16 mouse cellular contexts compared by ENCODE assay signal in the genomic region with DNA sequence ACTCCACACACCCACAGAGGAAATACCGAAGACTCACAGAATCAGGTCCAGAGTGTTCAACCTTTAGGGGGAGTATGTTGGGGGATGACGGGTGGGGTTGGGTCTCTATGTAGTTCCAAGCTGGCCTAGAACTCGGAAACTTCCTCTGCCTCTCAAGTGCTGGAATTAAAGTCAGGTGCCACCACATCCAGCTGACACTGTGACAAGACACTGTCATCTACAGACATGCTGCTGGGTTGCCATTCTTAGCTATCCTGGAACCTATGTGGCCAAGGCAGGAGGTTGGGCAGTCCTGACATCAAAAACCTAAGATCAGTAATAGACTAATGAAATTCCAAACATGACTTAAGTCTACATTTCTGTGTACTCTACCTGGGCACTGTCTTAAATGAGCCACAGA. TPM values are rescaled to one million over a fixed set of nuclear protein-coding genes. Genes with fewer than 3 reads are reported as not detected.
DNase-seq lines count a peak whose midpoint lies in the region; ATAC-seq and TF ChIP-seq lines count a peak whose summit lies in the region.
"Had no signal": no experiment of that assay in that cellular context is flagged by ENCODE, and none has a peak within 500 bp of the region (broad histone marks: within the 10 kb centered on the region; RNA-seq: fewer than 3 reads in every experiment).

No protein-coding gene starts in this region.

- H3K9me3 ChIP-seq in forebrain, embryonic 12.5 days: no peaks in the 10 kb centered on the region
- no peaks in the 10 kb centered on the region for H3K9me3 ChIP-seq in forebrain, embryonic 15.5 days
- H3K9me3 ChIP-seq in intestine, postnatal 0 days (ENCODE audit: control insufficient read depth): no peaks in the 10 kb centered on the region
- no peaks in the 10 kb centered on the region for H3K9me3 ChIP-seq in intestine, embryonic 16.5 days (ENCODE audit: control insufficient read depth, low read length)
- H3K9me3 ChIP-seq in midbrain, embryonic 15.5 days: no peaks in the 10 kb centered on the region
- H3K9me3 ChIP-seq in midbrain, embryonic 10.5 days (replicated peaks): no peaks in the 10 kb centered on the region
- no peaks in the 10 kb centered on the region for H3K9me3 ChIP-seq in neural tube, embryonic 13.5 days

- WGBS in forebrain, embryonic 12.5 days: 79% methylated on average over 3 of the region's 3 CpGs
- WGBS in forebrain, embryonic 15.5 days: 73% methylated on average over 3 of the region's 3 CpGs
- 78% methylated on average over 3 of the region's 3 CpGs for WGBS in intestine, postnatal 0 days
- 83% methylated on average over 3 of the region's 3 CpGs for WGBS in intestine, embryonic 16.5 days
- 85% methylated on average over 3 of the region's 3 CpGs for WGBS in midbrain, embryonic 15.5 days
- WGBS in midbrain, embryonic 10.5 days: 89% methylated on average over 3 of the region's 3 CpGs
- 93% methylated on average over 3 of the region's 3 CpGs for WGBS in neural tube, embryonic 13.5 days

- no peak overlapping the region for H3K4me3 ChIP-seq in forebrain, embryonic 12.5 days (replicated peaks)
- no peak overlapping the region for H3K4me3 ChIP-seq in forebrain, embryonic 15.5 days
- no peak overlapping the region for H3K4me3 ChIP-seq in intestine, postnatal 0 days (ENCODE audit: low read depth, low read length)
- no peak overlapping the region for H3K4me3 ChIP-seq in intestine, embryonic 16.5 days (ENCODE audit: low read length)
- H3K4me3 ChIP-seq in midbrain, embryonic 15.5 days: no peak overlapping the region
- H3K4me3 ChIP-seq in midbrain, embryonic 10.5 days: no peak overlapping the region
- no peak overlapping the region for H3K4me3 ChIP-seq in neural tube, embryonic 13.5 days

- H3K4me1 ChIP-seq in forebrain, embryonic 12.5 days: peaks cover 15% of the 10 kb centered on the region
- peaks cover 31% of the 10 kb centered on the region for H3K4me1 ChIP-seq in forebrain, embryonic 15.5 days
- H3K4me1 ChIP-seq in intestine, postnatal 0 days (replicated peaks; ENCODE audit: control insufficient read depth, insufficient read depth, low read length): peaks cover 7% of the 10 kb centered on the region
- peaks cover 17% of the 10 kb centered on the region for H3K4me1 ChIP-seq in intestine, embryonic 16.5 days (ENCODE audit: control insufficient read depth, insufficient read depth, low read length)
- H3K4me1 ChIP-seq in midbrain, embryonic 15.5 days: peaks cover 25% of the 10 kb centered on the region
- peaks cover 17% of the 10 kb centered on the region for H3K4me1 ChIP-seq in midbrain, embryonic 10.5 days
- H3K4me1 ChIP-seq in neural tube, embryonic 13.5 days (replicated peaks): peaks cover 43% of the 10 kb centered on the region

- 0 out of 2 replicates have a peak, but pooled peaks have one; percentile 10 for TF ChIP-seq CTCF in intestine, postnatal 0 days (IDR thresholded peaks at IDR 0.05; ENCODE audit: low read depth)

- no peak overlapping the region for H3K9ac ChIP-seq in forebrain, embryonic 12.5 days
- no peak overlapping the region for H3K9ac ChIP-seq in forebrain, embryonic 15.5 days (replicated peaks)
- H3K9ac ChIP-seq in intestine, postnatal 0 days (ENCODE audit: low read depth, low read length): no peak overlapping the region
- H3K9ac ChIP-seq in intestine, embryonic 16.5 days (ENCODE audit: low read depth, low read length): no peak overlapping the region
- H3K9ac ChIP-seq in midbrain, embryonic 15.5 days: no peak overlapping the region
- no peak overlapping the region for H3K9ac ChIP-seq in neural tube, embryonic 13.5 days

- H3K4me2 ChIP-seq in forebrain, embryonic 12.5 days: peak overlapping the region; percentile 24; the same call in 1 of the 2 replicates
- no peak overlapping the region; the same call in 1 of the 2 replicates for H3K4me2 ChIP-seq in forebrain, embryonic 15.5 days (replicated peaks)
- H3K4me2 ChIP-seq in intestine, postnatal 0 days (replicated peaks; ENCODE audit: low read depth): 0 out of 2 replicates have a peak overlapping the region, but pooled peaks have one; percentile 35
- no peak overlapping the region for H3K4me2 ChIP-seq in intestine, embryonic 16.5 days (ENCODE audit: low read depth, low read length)
- H3K4me2 ChIP-seq in midbrain, embryonic 15.5 days: peak overlapping the region; percentile 55; the same call in 1 of the 2 replicates
- H3K4me2 ChIP-seq in neural tube, embryonic 13.5 days: peak overlapping the region; percentile 61

- H3K36me3 ChIP-seq in forebrain, embryonic 12.5 days (replicated peaks): no peaks in the 10 kb centered on the region
- no peaks in the 10 kb centered on the region for H3K36me3 ChIP-seq in forebrain, embryonic 15.5 days
- H3K36me3 ChIP-seq in intestine, postnatal 0 days (ENCODE audit: control insufficient read depth, insufficient read depth): no peaks in the 10 kb centered on the region
- no peaks in the 10 kb centered on the region for H3K36me3 ChIP-seq in intestine, embryonic 16.5 days (ENCODE audit: control insufficient read depth, insufficient read depth, low read length)
- no peaks in the 10 kb centered on the region for H3K36me3 ChIP-seq in midbrain, embryonic 15.5 days (replicated peaks)
- no peaks in the 10 kb centered on the region; the same call in 1 of the 2 replicates for H3K36me3 ChIP-seq in midbrain, embryonic 10.5 days
- no peaks in the 10 kb centered on the region for H3K36me3 ChIP-seq in neural tube, embryonic 13.5 days

- no peaks in the 10 kb centered on the region for H3K27me3 ChIP-seq in forebrain, embryonic 12.5 days
- no peaks in the 10 kb centered on the region for H3K27me3 ChIP-seq in forebrain, embryonic 15.5 days
- H3K27me3 ChIP-seq in intestine, postnatal 0 days (replicated peaks; ENCODE audit: control insufficient read depth, insufficient read depth, low read length): no peaks in the 10 kb centered on the region
- H3K27me3 ChIP-seq in intestine, embryonic 16.5 days (replicated peaks; ENCODE audit: control insufficient read depth, insufficient read depth, low read length): no peaks in the 10 kb centered on the region
- no peaks in the 10 kb centered on the region for H3K27me3 ChIP-seq in midbrain, embryonic 15.5 days (replicated peaks)
- 0 out of 2 replicates have a peak, but pooled peaks cover 8% of the 10 kb centered on the region for H3K27me3 ChIP-seq in midbrain, embryonic 10.5 days (ENCODE audit: low read depth, poor library complexity, severe bottlenecking)
- no peaks in the 10 kb centered on the region for H3K27me3 ChIP-seq in neural tube, embryonic 13.5 days

- no peak for DNase-seq in midbrain, embryonic 10.5 days (ENCODE audit: low spot score)
- no peak for DNase-seq in gastrocnemius, postnatal 25 days
- DNase-seq: cerebellum, adult 18-20 months; gastrocnemius, postnatal 14 days; kidney, postnatal 36 days; lung, postnatal 4 days; retina, postnatal 1 day; thymus, postnatal 4 days had no signal

- H3K27ac ChIP-seq in forebrain, embryonic 12.5 days: no peak overlapping the region
- no peak overlapping the region for H3K27ac ChIP-seq in forebrain, embryonic 15.5 days (replicated peaks)
- H3K27ac ChIP-seq in intestine, postnatal 0 days (ENCODE audit: low read depth, low read length): no peak overlapping the region
- H3K27ac ChIP-seq in intestine, embryonic 16.5 days (ENCODE audit: low read length): no peak overlapping the region
- no peak overlapping the region for H3K27ac ChIP-seq in midbrain, embryonic 15.5 days
- H3K27ac ChIP-seq in midbrain, embryonic 10.5 days (replicated peaks): no peak overlapping the region
- no peak overlapping the region for H3K27ac ChIP-seq in neural tube, embryonic 13.5 days (replicated peaks)
- H3K27ac ChIP-seq: stomach, postnatal 0 days had no signal

- ATAC-seq in forebrain, embryonic 12.5 days (ENCODE audit: low FRiP score): no peak
- ATAC-seq in forebrain, embryonic 15.5 days (replicated peaks): no peak
- no peak for ATAC-seq in intestine, postnatal 0 days
- ATAC-seq in intestine, embryonic 16.5 days: no peak
- ATAC-seq in midbrain, embryonic 15.5 days (replicated peaks): no peak
- no peak for ATAC-seq in neural tube, embryonic 13.5 days (ENCODE audit: low read depth)
- ATAC-seq: inflammation-experienced regulatory T-cells, adult 6 months had no signal

RNA-seq across cellular contexts. Expression of a gene that starts 2.4 kb away (rescaled TPM):
- polyA plus RNA-seq in forebrain, embryonic 12.5 days (2016; fragmentation: Nextera tagmentation; extraction: Ambion mirVana): 139 and 143 TPM in 2 replicates
- polyA plus RNA-seq in forebrain, embryonic 15.5 days (2015; fragmentation: Nextera tagmentation; extraction: Ambion mirVana): 104 and 111 TPM in 2 replicates
- polyA plus RNA-seq in intestine, postnatal 0 days (2015; fragmentation: Nextera tagmentation; extraction: Ambion mirVana): 26.9 and 31.4 TPM in 2 replicates
- 56.3 and 59.2 TPM in 2 replicates for polyA plus RNA-seq in intestine, embryonic 16.5 days (2015; fragmentation: Nextera tagmentation; extraction: Ambion mirVana)
- 113 and 115 TPM in 2 replicates for polyA plus RNA-seq in midbrain, embryonic 15.5 days (2015; fragmentation: Nextera tagmentation; extraction: Ambion mirVana)
- polyA plus RNA-seq in midbrain, embryonic 10.5 days (2016; fragmentation: Nextera tagmentation; extraction: Ambion mirVana): 122 and 132 TPM in 2 replicates
- polyA plus RNA-seq in neural tube, embryonic 13.5 days (2015; fragmentation: Nextera tagmentation; extraction: Ambion mirVana): 112 and 121 TPM in 2 replicates
- 10 to 100 TPM; 10.4 to 13.5 TPM for total RNA-seq in gastrocnemius, postnatal 25 days (2021)

Comparison
In these comparisons a context has a peak if more than half of its experiments do, and no peak if none do; other contexts are left out.
1. H3K4me2 ChIP-seq: peak in forebrain, embryonic 12.5 days (single experiment), intestine, postnatal 0 days (single experiment), midbrain, embryonic 15.5 days (single experiment) and neural tube, embryonic 13.5 days (single experiment); none in forebrain, embryonic 15.5 days (single experiment) and intestine, embryonic 16.5 days (single experiment).